Mouse (Mus musculus) hindbrain, embryonic 14.5 days (tissue): ENCODE measurements at regions not wholly inside any gene's neighbourhood (a gene's known extent, or its start where the extent isn't known, plus 50 kb on each side); places are given as distances from the start of the nearest gene placed in this dataset.

ENCODE experiments used
- ATAC-seq: fragments of 200-750 bp; cut with Nextera tagmentation; 2 replicates; pipeline ENCODE4 v1.8.0; 2017; ENCODE audit warnings: moderate number of reproducible peaks, mild to moderate bottlenecking, moderate TSS enrichment, moderate library complexity; ENCODE audit not compliant: low FRiP score
- DNase-seq: peaks from one replicate; pipeline ENCODE4 v3.0.0-alpha.2; 2015; ENCODE audit warnings: low spot score
- H3K27ac ChIP-seq: fragments of 300-500 bp; sonication (generic); 2 replicates; pipeline ENCODE4 v1.5.1; 2014; ENCODE audit warnings: mild to moderate bottlenecking, moderate library complexity
- H3K27me3 ChIP-seq: fragments of 300-500 bp; sonication (generic); 2 replicates; pipeline ENCODE4 v1.6.1; 2014; ENCODE audit warnings: mild to moderate bottlenecking, low read length, mixed read lengths; ENCODE audit not compliant: control insufficient read depth, insufficient read depth
- H3K36me3 ChIP-seq: fragments of 300-500 bp; sonication (generic); replicated peaks from 2 replicates; pipeline ENCODE4 v1.6.1; 2014; ENCODE audit not compliant: control insufficient read depth, insufficient read depth
- H3K4me1 ChIP-seq: fragments of 300-500 bp; sonication (generic); replicated peaks from 2 replicates; pipeline ENCODE4 v1.6.1; 2014; ENCODE audit warnings: antibody characterized with exemption, low read length, mixed read lengths; ENCODE audit not compliant: control insufficient read depth, insufficient read depth
- H3K4me2 ChIP-seq: fragments of 300-500 bp; sonication (generic); replicated peaks from 2 replicates; pipeline ENCODE4 v1.6.1; 2014; ENCODE audit warnings: mild to moderate bottlenecking, moderate library complexity
- H3K4me3 ChIP-seq: fragments of 300-500 bp; sonication (generic); replicated peaks from 2 replicates; pipeline ENCODE4 v1.5.1; 2014; ENCODE audit warnings: mild to moderate bottlenecking, low read length
- H3K9ac ChIP-seq: fragments of 300-500 bp; sonication (generic); 2 replicates; pipeline ENCODE4 v1.6.1; 2014
- H3K9me3 ChIP-seq: fragments of 300-500 bp; sonication (generic); 2 replicates; pipeline ENCODE4 v1.6.1; 2016; ENCODE audit warnings: low read length; ENCODE audit not compliant: control insufficient read depth
- WGBS: fragments of 180-500 bp; shearing (Covaris S2); extraction: QIAGEN DNeasy Blood & Tissue Kit; methylation state at CpG from one replicate; pipeline ENCODE4 v1.1.7; 2014; 5-methylcytosine and 5-hydroxymethylcytosine counted together

GRCm38 (mm10) chr17:50421476-50421875 lies 87.7 kb upstream of the Plcl2 start:
- H3K9ac ChIP-seq, result no peak overlapping the region
- 94% methylated on average over 10 of the region's 10 CpGs for WGBS
- no peak overlapping the region for H3K27ac ChIP-seq
- no peaks in the 10 kb centered on the region for H3K4me1 ChIP-seq
- ATAC-seq (no peak), DNase-seq (no peak)
- no peaks in the 10 kb centered on the region for H3K27me3 ChIP-seq
- H3K4me3 ChIP-seq, result no peak overlapping the region
- H3K9me3 ChIP-seq, result 0 out of 2 replicates have a peak, but pooled peaks cover 3% of the 10 kb centered on the region
- H3K4me2 ChIP-seq, result no peak overlapping the region
- H3K36me3 ChIP-seq, result no peaks in the 10 kb centered on the region

DNA sequence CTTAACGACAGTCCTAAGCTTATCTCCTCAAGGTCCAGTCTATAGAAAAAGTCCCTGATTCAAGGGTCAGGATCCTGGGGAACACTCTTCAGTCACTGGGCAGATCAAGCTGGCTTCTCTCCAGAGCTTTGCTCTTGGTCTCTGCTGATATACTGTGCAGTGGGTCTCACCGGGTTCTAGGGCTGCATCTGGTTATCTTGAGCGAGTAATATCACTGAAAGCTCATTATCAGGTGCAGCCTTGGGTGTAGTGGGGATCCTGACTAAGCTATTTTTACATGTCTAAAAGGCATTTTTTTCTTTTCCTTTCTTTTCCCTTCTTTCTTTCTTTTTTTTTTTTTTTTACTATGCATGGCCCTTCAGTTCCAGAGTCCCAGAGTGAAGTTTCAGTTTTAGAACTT lies 84.1 kb upstream of the Plcl2 start:
- Histone ChIP-seq H3K27ac (no peak overlapping the region), H3K4me1 (no peaks in the 10 kb centered on the region; the same call in 1 of the 2 replicates), H3K9ac (no peak overlapping the region), H3K36me3 (no peaks in the 10 kb centered on the region), H3K4me2 (no peak overlapping the region), H3K27me3 (no peaks in the 10 kb centered on the region), H3K9me3 (no peaks in the 10 kb centered on the region), H3K4me3 (no peak overlapping the region)
- no peak for ATAC-seq
- WGBS, result 89% methylated on average over 3 of the region's 3 CpGs
- DNase-seq, result no peak

- Histone ChIP-seq H3K9me3 (no peaks in the 10 kb centered on the region), H3K4me1 (no peaks in the 10 kb centered on the region; the same call in 1 of the 2 replicates), H3K9ac (no peak overlapping the region), H3K36me3 (no peaks in the 10 kb centered on the region), H3K27me3 (no peaks in the 10 kb centered on the region), H3K27ac (no peak overlapping the region), H3K4me2 (no peak overlapping the region), H3K4me3 (no peak overlapping the region)
- DNase-seq, result no peak
- 96% methylated on average over 4 of the region's 4 CpGs for WGBS
- ATAC-seq, result no peak
Measured at GRCm38 (mm10) chr17:50425531-50425930, 83.7 kb upstream of the Plcl2 start.

DNA sequence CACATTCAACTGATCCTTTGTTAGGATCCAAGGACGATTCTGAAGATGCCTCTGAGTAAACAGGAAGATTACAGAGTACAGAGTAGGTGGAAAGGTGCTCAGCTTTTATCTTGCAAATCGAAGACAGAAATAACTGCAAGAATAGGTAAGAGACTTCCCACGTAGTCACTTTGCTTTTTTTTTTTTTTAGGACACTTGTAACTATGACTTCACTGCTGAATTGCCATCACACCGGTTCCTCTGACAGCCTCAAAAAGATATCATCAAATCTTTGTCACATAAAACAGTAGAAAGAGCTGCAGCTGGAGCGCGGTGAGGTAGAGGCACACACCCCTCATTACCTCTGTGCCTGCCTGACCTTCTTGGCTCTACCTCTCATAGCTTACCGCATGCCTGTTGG lies 83.1 kb upstream of the Plcl2 start:
- Histone ChIP-seq H3K9ac (no peak overlapping the region), H3K4me1 (no peaks in the 10 kb centered on the region; the same call in 1 of the 2 replicates), H3K36me3 (no peaks in the 10 kb centered on the region), H3K9me3 (no peaks in the 10 kb centered on the region), H3K4me2 (no peak overlapping the region), H3K27me3 (no peaks in the 10 kb centered on the region), H3K4me3 (no peak overlapping the region), H3K27ac (no peak overlapping the region)
- DNase-seq (no peak), ATAC-seq (no peak)
- WGBS, result 78% methylated on average over 7 of the region's 7 CpGs

- ATAC-seq (peak; percentile 75), DNase-seq (peak; percentile 36)
- H3K27ac ChIP-seq, result peak overlapping the region; percentile 64
- no peaks in the 10 kb centered on the region for H3K9me3 ChIP-seq
- H3K36me3 ChIP-seq, result no peaks in the 10 kb centered on the region
- peak overlapping the region; percentile 6 for H3K4me2 ChIP-seq
- no peaks in the 10 kb centered on the region for H3K27me3 ChIP-seq
- 7% methylated on average over 10 of the region's 10 CpGs for WGBS
- no peak overlapping the region for H3K4me3 ChIP-seq
- H3K4me1 ChIP-seq, result no peaks in the 10 kb centered on the region; the same call in 1 of the 2 replicates
- H3K9ac ChIP-seq, result 0 out of 2 replicates have a peak overlapping the region, but pooled peaks have one; percentile 0
Measured at GRCm38 (mm10) chr17:50427331-50428003, 81.7 kb upstream of the Plcl2 start.

DNA sequence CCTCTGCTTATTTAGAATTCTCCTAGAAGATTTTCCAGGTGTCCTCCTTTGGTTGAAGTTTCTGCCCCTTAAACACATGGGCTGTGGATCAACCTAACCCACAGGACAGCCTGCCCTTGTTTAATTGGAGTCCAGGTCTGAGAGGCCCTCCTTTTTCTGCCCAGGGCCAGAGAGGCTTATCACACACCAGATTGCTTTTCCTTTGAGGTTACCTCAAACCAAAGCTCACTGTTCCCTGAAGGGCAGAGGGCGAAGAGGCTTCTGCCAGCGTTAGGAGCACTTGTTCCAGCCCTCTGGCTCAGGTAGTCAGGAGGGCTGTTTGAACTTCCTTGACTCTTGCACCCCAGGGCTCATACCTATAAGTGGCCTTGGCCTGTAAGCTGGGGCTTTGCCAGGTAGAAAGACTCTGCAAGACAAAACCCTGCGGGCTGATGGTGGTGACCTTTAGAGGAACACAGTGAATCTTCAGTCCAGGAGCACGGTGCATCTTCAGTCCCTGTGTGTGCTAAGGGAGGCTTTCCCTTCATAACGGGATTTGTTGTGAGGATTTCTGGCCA lies 81.1 kb upstream of the Plcl2 start:
- no peak for DNase-seq
- no peaks in the 10 kb centered on the region for H3K27me3 ChIP-seq

GRCm38 (mm10) chr17:50432559-50432958 lies 76.6 kb upstream of the Plcl2 start:
- no peak overlapping the region for H3K4me2 ChIP-seq
- ATAC-seq, result peak; percentile 24; the same call in 1 of the 2 replicates
- no peak overlapping the region for H3K9ac ChIP-seq
- H3K36me3 ChIP-seq, result no peaks in the 10 kb centered on the region
- no peaks in the 10 kb centered on the region for H3K27me3 ChIP-seq
- 88% methylated on average over 6 of the region's 6 CpGs for WGBS
- H3K4me3 ChIP-seq, result no peak overlapping the region
- DNase-seq, result no peak
- no peaks in the 10 kb centered on the region for H3K9me3 ChIP-seq
- no peaks in the 10 kb centered on the region; the same call in 1 of the 2 replicates for H3K4me1 ChIP-seq
- no peak overlapping the region for H3K27ac ChIP-seq

More for the DNA sequence above, 81.1 kb upstream of the Plcl2 start:
- Histone ChIP-seq H3K4me1 (no peaks in the 10 kb centered on the region; the same call in 1 of the 2 replicates), H3K4me3 (no peak overlapping the region), H3K36me3 (no peaks in the 10 kb centered on the region), H3K9me3 (no peaks in the 10 kb centered on the region), H3K4me2 (no peak overlapping the region), H3K27ac (peak overlapping the region; percentile 64), H3K9ac (no peak overlapping the region)
- WGBS, result 43% methylated on average over 5 of the region's 5 CpGs
- ATAC-seq, result peak; percentile 7; the same call in 1 of the 2 replicates

DNA sequence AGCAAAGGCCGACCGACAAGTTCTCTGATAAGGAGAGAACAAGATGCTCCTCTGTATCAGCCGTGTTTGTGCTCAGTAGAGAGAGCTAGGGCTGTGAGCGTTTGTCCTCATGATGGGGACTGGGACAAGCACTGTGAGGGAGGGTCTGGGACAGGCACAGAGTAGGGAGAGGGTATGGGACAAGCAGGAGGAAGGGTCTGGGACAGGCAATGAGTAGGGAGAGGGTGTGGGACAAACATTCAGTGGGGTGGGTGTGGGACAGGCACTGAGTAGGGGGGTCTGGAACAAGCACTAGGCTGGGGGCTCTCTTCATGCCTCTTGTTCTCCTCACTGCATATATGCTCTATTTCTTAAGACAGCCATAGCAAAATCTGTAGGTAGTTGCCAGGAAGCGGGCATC lies 70.2 kb upstream of the Plcl2 start:
- 97% methylated on average over 5 of the region's 5 CpGs for WGBS
- DNase-seq, result no peak
- Histone ChIP-seq H3K27me3 (no peaks in the 10 kb centered on the region), H3K9me3 (no peaks in the 10 kb centered on the region), H3K4me2 (no peak overlapping the region), H3K9ac (no peak overlapping the region), H3K27ac (no peak overlapping the region), H3K4me1 (no peaks in the 10 kb centered on the region), H3K4me3 (no peak overlapping the region), H3K36me3 (no peaks in the 10 kb centered on the region)
- ATAC-seq, result 0 out of 2 replicates have a peak, but pooled peaks have one; percentile 40

GRCm38 (mm10) chr17:50439365-50439764 lies 69.8 kb upstream of the Plcl2 start:
- no peaks in the 10 kb centered on the region for H3K4me1 ChIP-seq
- H3K27ac ChIP-seq, result 0 out of 2 replicates have a peak overlapping the region, but pooled peaks have one; percentile 2
- H3K9ac ChIP-seq, result no peak overlapping the region
- WGBS, result 71% methylated on average over 3 of the region's 3 CpGs
- H3K4me3 ChIP-seq, result no peak overlapping the region
- ATAC-seq (peak; percentile 46), DNase-seq (no peak)
- no peaks in the 10 kb centered on the region for H3K9me3 ChIP-seq
- no peaks in the 10 kb centered on the region for H3K27me3 ChIP-seq
- no peak overlapping the region for H3K4me2 ChIP-seq
- no peaks in the 10 kb centered on the region for H3K36me3 ChIP-seq
